Mouse (Mus musculus): ENCODE measurements around the gene Dhrs7c. TPM values are rescaled to one million over a fixed set of nuclear protein-coding genes. Genes with fewer than 3 reads are reported as not detected.

Dhrs7c gene
- total and polyA plus RNA-seq, 3 experiments = not detected

- Histone ChIP-seq H3K9me3 (replicated peaks) (peaks cover 33% of the 10 kb centered on the region), H3K36me3 (replicated peaks) (no peaks in the 10 kb centered on the region), H3K4me3 (ENCODE audit: low read depth, low read length) (no peak overlapping the region), H3K4me1 (ENCODE audit: insufficient read depth, low read depth, low read length) (no peaks in the 10 kb centered on the region), H3K27me3 (ENCODE audit: insufficient read depth, low read length) (no peaks in the 10 kb centered on the region)
- DNase-seq (ENCODE audit: low spot score) = no peak
- TF ChIP-seq CTCF (IDR thresholded peaks at IDR 0.05; ENCODE audit: low read depth, low read length) (no peak), GATA1 (IDR thresholded peaks at IDR 0.05; ENCODE audit: borderline replicate concordance, low read length) (no peak), GATA2 (IDR thresholded peaks at IDR 0.05; ENCODE audit: borderline replicate concordance, low read depth, low read length) (no peak), TAL1 (conservative IDR thresholded peaks at IDR 0.05; ENCODE audit: low read depth, low read length) (no peak), POLR2AphosphoS5 (IDR thresholded peaks at IDR 0.05; ENCODE audit: insufficient replicate concordance, low read depth, low read length) (no peak)
- no peak for ATAC-seq (ENCODE audit: extremely low read depth, insufficient number of reproducible peaks, low FRiP score, poor library complexity, severe bottlenecking)
Observed at GRCm38 (mm10) chr11:67853996-67854395, 56.0 kb downstream of the Dhrs7c start.

GRCm38 (mm10) chr11:67855035-67855434, 57.0 kb downstream of the Dhrs7c start:
- ATAC-seq (ENCODE audit: extremely low read depth, insufficient number of reproducible peaks, low FRiP score, poor library complexity, severe bottlenecking) (no peak), DNase-seq (ENCODE audit: low spot score) (no peak)
- H3K27me3 ChIP-seq (ENCODE audit: insufficient read depth, low read length) = no peaks in the 10 kb centered on the region
- no peak overlapping the region for H3K4me3 ChIP-seq (ENCODE audit: low read depth, low read length)
- TF ChIP-seq CTCF (IDR thresholded peaks at IDR 0.05; ENCODE audit: low read depth, low read length) = no peak
- no peak for TF ChIP-seq POLR2AphosphoS5 (IDR thresholded peaks at IDR 0.05; ENCODE audit: insufficient replicate concordance, low read depth, low read length)
- TF ChIP-seq GATA1 (IDR thresholded peaks at IDR 0.05; ENCODE audit: borderline replicate concordance, low read length) = no peak
- TF ChIP-seq GATA2 (IDR thresholded peaks at IDR 0.05; ENCODE audit: borderline replicate concordance, low read depth, low read length) = no peak
- TF ChIP-seq TAL1 (conservative IDR thresholded peaks at IDR 0.05; ENCODE audit: low read depth, low read length) = no peak
- H3K36me3 ChIP-seq (replicated peaks) = no peaks in the 10 kb centered on the region
- no peaks in the 10 kb centered on the region for H3K4me1 ChIP-seq (ENCODE audit: insufficient read depth, low read depth, low read length)
- peaks cover 42% of the 10 kb centered on the region for H3K9me3 ChIP-seq (replicated peaks)

- TF ChIP-seq GATA2 (IDR thresholded peaks at IDR 0.05; ENCODE audit: borderline replicate concordance, low read depth, low read length) = no peak
- TF ChIP-seq GATA1 (IDR thresholded peaks at IDR 0.05; ENCODE audit: borderline replicate concordance, low read length) = no peak
- TF ChIP-seq TAL1 (conservative IDR thresholded peaks at IDR 0.05; ENCODE audit: low read depth, low read length) = no peak
- TF ChIP-seq CTCF (IDR thresholded peaks at IDR 0.05; ENCODE audit: low read depth, low read length) = no peak
- TF ChIP-seq POLR2AphosphoS5 (IDR thresholded peaks at IDR 0.05; ENCODE audit: insufficient replicate concordance, low read depth, low read length) = no peak
- DNase-seq (ENCODE audit: low spot score) = no peak
- Histone ChIP-seq H3K9me3 (replicated peaks) (peaks cover 48% of the 10 kb centered on the region), H3K36me3 (replicated peaks) (no peaks in the 10 kb centered on the region), H3K4me3 (ENCODE audit: low read depth, low read length) (no peak overlapping the region), H3K27me3 (ENCODE audit: insufficient read depth, low read length) (no peaks in the 10 kb centered on the region), H3K4me1 (ENCODE audit: insufficient read depth, low read depth, low read length) (no peaks in the 10 kb centered on the region)
- ATAC-seq (ENCODE audit: extremely low read depth, insufficient number of reproducible peaks, low FRiP score, poor library complexity, severe bottlenecking) = no peak
Observed at GRCm38 (mm10) chr11:67858518-67858917, 60.5 kb downstream of the Dhrs7c start.

GRCm38 (mm10) chr11:67860743-67861398, 62.9 kb downstream of the Dhrs7c start:
- ATAC-seq (ENCODE audit: extremely low read depth, insufficient number of reproducible peaks, low FRiP score, poor library complexity, severe bottlenecking) (no peak), DNase-seq (ENCODE audit: low spot score) (no peak)
- H3K36me3 ChIP-seq (replicated peaks) = no peaks in the 10 kb centered on the region
- H3K4me1 ChIP-seq (ENCODE audit: insufficient read depth, low read depth, low read length) = no peaks in the 10 kb centered on the region
- TF ChIP-seq CTCF (IDR thresholded peaks at IDR 0.05; ENCODE audit: low read depth, low read length) = no peak
- no peak for TF ChIP-seq GATA1 (IDR thresholded peaks at IDR 0.05; ENCODE audit: borderline replicate concordance, low read length)
- TF ChIP-seq GATA2 (IDR thresholded peaks at IDR 0.05; ENCODE audit: borderline replicate concordance, low read depth, low read length) = no peak
- no peak for TF ChIP-seq POLR2AphosphoS5 (IDR thresholded peaks at IDR 0.05; ENCODE audit: insufficient replicate concordance, low read depth, low read length)
- no peak for TF ChIP-seq TAL1 (conservative IDR thresholded peaks at IDR 0.05; ENCODE audit: low read depth, low read length)
- peaks cover 51% of the 10 kb centered on the region for H3K9me3 ChIP-seq (replicated peaks)
- no peak overlapping the region for H3K4me3 ChIP-seq (ENCODE audit: low read depth, low read length)
- H3K27me3 ChIP-seq (ENCODE audit: insufficient read depth, low read length) = no peaks in the 10 kb centered on the region

- DNase-seq (ENCODE audit: low spot score) (no peak), ATAC-seq (ENCODE audit: extremely low read depth, insufficient number of reproducible peaks, low FRiP score, poor library complexity, severe bottlenecking) (no peak)
- H3K36me3 ChIP-seq (replicated peaks) = no peaks in the 10 kb centered on the region
- H3K4me3 ChIP-seq (ENCODE audit: low read depth, low read length) = no peak overlapping the region
- TF ChIP-seq TAL1 (conservative IDR thresholded peaks at IDR 0.05; ENCODE audit: low read depth, low read length) (no peak), GATA1 (IDR thresholded peaks at IDR 0.05; ENCODE audit: borderline replicate concordance, low read length) (no peak), GATA2 (IDR thresholded peaks at IDR 0.05; ENCODE audit: borderline replicate concordance, low read depth, low read length) (no peak), CTCF (IDR thresholded peaks at IDR 0.05; ENCODE audit: low read depth, low read length) (no peak)
- H3K27me3 ChIP-seq (ENCODE audit: insufficient read depth, low read length) = no peaks in the 10 kb centered on the region
- peaks cover 46% of the 10 kb centered on the region for H3K9me3 ChIP-seq (replicated peaks)
- no peaks in the 10 kb centered on the region for H3K4me1 ChIP-seq (ENCODE audit: insufficient read depth, low read depth, low read length)
Observed at GRCm38 (mm10) chr11:67861399-67861838, 63.4 kb downstream of the Dhrs7c start.

GRCm38 (mm10) chr11:67865100-67865499, 67.1 kb downstream of the Dhrs7c start:
- H3K27me3 ChIP-seq (ENCODE audit: insufficient read depth, low read length) = no peaks in the 10 kb centered on the region
- no peak overlapping the region for H3K4me3 ChIP-seq (ENCODE audit: low read depth, low read length)
- no peak for DNase-seq (ENCODE audit: low spot score)

More at GRCm38 (mm10) chr11:67865100-67865499, 67.1 kb downstream of the Dhrs7c start:
- Histone ChIP-seq H3K4me1 (ENCODE audit: insufficient read depth, low read depth, low read length) (no peaks in the 10 kb centered on the region), H3K36me3 (replicated peaks) (no peaks in the 10 kb centered on the region), H3K9me3 (replicated peaks) (peaks cover 17% of the 10 kb centered on the region)
- ATAC-seq (ENCODE audit: extremely low read depth, insufficient number of reproducible peaks, low FRiP score, poor library complexity, severe bottlenecking) = no peak
- TF ChIP-seq TAL1 (conservative IDR thresholded peaks at IDR 0.05; ENCODE audit: low read depth, low read length) (no peak), GATA1 (IDR thresholded peaks at IDR 0.05; ENCODE audit: borderline replicate concordance, low read length) (no peak), CTCF (IDR thresholded peaks at IDR 0.05; ENCODE audit: low read depth, low read length) (no peak), GATA2 (IDR thresholded peaks at IDR 0.05; ENCODE audit: borderline replicate concordance, low read depth, low read length) (no peak), POLR2AphosphoS5 (IDR thresholded peaks at IDR 0.05; ENCODE audit: insufficient replicate concordance, low read depth, low read length) (no peak)

Other genes with a start within 250 kb of the Dhrs7c start
- gene Rcvrn, start 102.9 kb upstream of the Dhrs7c start, total RNA-seq (2014; fragmentation: Nextera tagmentation) = not detected in 2 replicates
- not detected in 2 replicates for gene Rcvrn, start 102.9 kb upstream of the Dhrs7c start, total RNA-seq (2017)
- gene Rcvrn, start 102.9 kb upstream of the Dhrs7c start, polyA plus RNA-seq (2012) = not detected in 2 replicates
- gene Glp2r, start 27.0 kb upstream of the Dhrs7c start, total RNA-seq (2014; fragmentation: Nextera tagmentation) = not detected in 2 replicates
- gene Glp2r, start 27.0 kb upstream of the Dhrs7c start, total RNA-seq (2017) = 0.05 and 0.29 TPM in 2 replicates
- not detected in 2 replicates for gene Glp2r, start 27.0 kb upstream of the Dhrs7c start, polyA plus RNA-seq (2012)
- not detected in 2 replicates for gene Gsg1l2, start 23.6 kb upstream of the Dhrs7c start, total RNA-seq (2014; fragmentation: Nextera tagmentation)
- not detected in 2 replicates for gene Gsg1l2, start 23.6 kb upstream of the Dhrs7c start, total RNA-seq (2017)
- not detected in 2 replicates for gene Gsg1l2, start 23.6 kb upstream of the Dhrs7c start, polyA plus RNA-seq (2012)
- not detected in 2 replicates for gene Usp43, start 124.0 kb downstream of the Dhrs7c start, total RNA-seq (2014; fragmentation: Nextera tagmentation)
- 0.05 and 0.17 TPM in 2 replicates for gene Usp43, start 124.0 kb downstream of the Dhrs7c start, total RNA-seq (2017)
- not detected in 2 replicates for gene Usp43, start 124.0 kb downstream of the Dhrs7c start, polyA plus RNA-seq (2012)
- not detected in 2 replicates for gene Cfap52, start 167.5 kb downstream of the Dhrs7c start, total RNA-seq (2014; fragmentation: Nextera tagmentation)
- gene Cfap52, start 167.5 kb downstream of the Dhrs7c start, total RNA-seq (2017) = not detected in 2 replicates
- gene Cfap52, start 167.5 kb downstream of the Dhrs7c start, polyA plus RNA-seq (2012) = not detected in 2 replicates
- gene Stx8, start 168.0 kb downstream of the Dhrs7c start, total RNA-seq (2014; fragmentation: Nextera tagmentation) = 53.1 and 62.2 TPM in 2 replicates
- gene Stx8, start 168.0 kb downstream of the Dhrs7c start, total RNA-seq (2017) = 34.7 and 40.1 TPM in 2 replicates
- 1.6 and 2.1 TPM in 2 replicates for gene Stx8, start 168.0 kb downstream of the Dhrs7c start, polyA plus RNA-seq (2012)